Mouse (Mus musculus) embryonic stem cell, embryonic (primary cell): Measurements from ENCODE around the gene Golga4.

Experiments
- CTCF ChIA-PET, 4 experiments: fragments of 300-600 bp in 2 of 4; fragments of 350-600 bp in 2 of 4; sonication (Branson Sonifier 250); formaldehyde crosslinking; loops; one replicate each; lab custom pipeline; 2022; ENCODE audit warnings: inconsistent platforms in 2 of 4; lab: Charles Lee
- POLR2A ChIA-PET, 4 experiments: fragments of 300-600 bp in 2 of 4; fragments of 350-600 bp in 2 of 4; sonication (Branson Sonifier 250); formaldehyde crosslinking; loops; one replicate each; lab custom pipeline; 2022; ENCODE audit warnings: antibody characterized with exemption in 4 of 4, inconsistent platforms in 1 of 4; lab: Charles Lee

The Golga4 gene

DNA sequence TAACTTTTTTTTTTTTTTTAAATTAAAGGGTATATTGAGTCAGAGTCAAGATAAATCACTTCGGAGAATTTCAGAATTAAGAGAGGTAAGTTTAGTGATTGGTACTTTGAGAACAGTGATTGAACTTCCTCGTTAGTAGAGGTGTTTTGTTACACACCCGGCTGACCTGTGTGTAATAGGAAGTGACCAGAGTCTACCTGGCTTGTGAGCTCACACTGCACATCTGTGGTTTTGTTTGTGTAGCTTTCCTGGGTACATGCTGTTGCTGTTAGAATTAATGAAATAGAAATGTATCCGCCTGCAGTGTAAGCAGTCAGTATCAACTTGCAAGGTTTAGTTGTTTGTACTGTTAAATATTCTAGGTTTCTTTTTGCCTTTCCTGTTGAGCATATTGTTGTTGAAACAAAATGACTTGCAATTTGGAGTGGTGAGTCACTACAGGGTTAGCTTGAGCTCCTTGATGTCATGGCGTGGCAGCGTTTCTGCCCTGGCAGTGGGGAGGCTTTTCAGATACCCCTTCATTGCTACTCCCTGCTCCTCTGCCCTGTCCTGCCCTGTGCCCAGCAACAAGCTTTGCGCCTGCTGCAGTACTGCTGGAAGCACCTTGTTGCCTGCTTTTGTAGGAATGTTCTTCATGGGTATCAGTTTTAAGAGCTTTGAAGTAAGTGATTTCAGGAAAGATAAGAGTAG, 26.6 kb downstream of the Golga4 start:
- POLR2A ChIA-PET: interaction anchor here in 1 of 4 experiments (0.9 to 1.9 kb wide), 2 partner anchors 9 to 18 kb away, joined by 3 to 4 read pairs; no protein-coding TSS in a partner anchor

DNA sequence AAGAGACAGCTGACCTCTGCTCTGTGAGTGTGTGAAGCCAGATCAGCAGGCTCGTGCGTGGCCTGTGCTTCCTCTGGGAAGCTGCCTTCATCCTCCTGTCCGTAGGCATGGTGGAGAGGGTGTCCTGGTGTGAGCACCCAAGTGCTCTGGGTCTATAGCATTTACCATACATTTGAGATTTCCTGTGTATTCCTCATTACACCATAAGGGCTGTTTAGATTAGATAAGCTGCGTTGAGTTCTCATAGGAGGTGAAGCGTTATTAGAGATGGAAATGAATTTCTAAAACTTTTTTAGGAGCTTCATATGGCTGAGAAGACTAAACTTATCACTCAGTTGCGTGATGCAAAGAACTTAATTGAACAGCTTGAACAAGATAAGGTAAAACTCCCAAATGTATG, 30.9 kb downstream of the Golga4 start:
- POLR2A ChIA-PET: interaction anchor here in 2 of 4 experiments (0.5 to 5.3 kb wide), 21 partner anchors 10 to 546 kb away, joined by 3 to 32 read pairs (median 5); partner anchors contain the start of genes Eomes (in 1 of the 2) and Golga4 (in 1 of the 2)
- CTCF ChIA-PET: interaction anchor here in 3 of 4 experiments (0.9 to 1.5 kb wide), 6 partner anchors 13 to 497 kb away, joined by 3 to 4 read pairs (median 3); partner anchors contain the start of genes Azi2 (in 1 of the 3) and Golga4 (in 1 of the 3)

More for the DNA sequence above, 26.6 kb downstream of the Golga4 start:
- CTCF ChIA-PET: interaction anchor here in 3 of 4 experiments (0.5 to 0.9 kb wide), 3 partner anchors 14 to 178 kb away, joined by 3 read pairs; no protein-coding TSS in a partner anchor

DNA sequence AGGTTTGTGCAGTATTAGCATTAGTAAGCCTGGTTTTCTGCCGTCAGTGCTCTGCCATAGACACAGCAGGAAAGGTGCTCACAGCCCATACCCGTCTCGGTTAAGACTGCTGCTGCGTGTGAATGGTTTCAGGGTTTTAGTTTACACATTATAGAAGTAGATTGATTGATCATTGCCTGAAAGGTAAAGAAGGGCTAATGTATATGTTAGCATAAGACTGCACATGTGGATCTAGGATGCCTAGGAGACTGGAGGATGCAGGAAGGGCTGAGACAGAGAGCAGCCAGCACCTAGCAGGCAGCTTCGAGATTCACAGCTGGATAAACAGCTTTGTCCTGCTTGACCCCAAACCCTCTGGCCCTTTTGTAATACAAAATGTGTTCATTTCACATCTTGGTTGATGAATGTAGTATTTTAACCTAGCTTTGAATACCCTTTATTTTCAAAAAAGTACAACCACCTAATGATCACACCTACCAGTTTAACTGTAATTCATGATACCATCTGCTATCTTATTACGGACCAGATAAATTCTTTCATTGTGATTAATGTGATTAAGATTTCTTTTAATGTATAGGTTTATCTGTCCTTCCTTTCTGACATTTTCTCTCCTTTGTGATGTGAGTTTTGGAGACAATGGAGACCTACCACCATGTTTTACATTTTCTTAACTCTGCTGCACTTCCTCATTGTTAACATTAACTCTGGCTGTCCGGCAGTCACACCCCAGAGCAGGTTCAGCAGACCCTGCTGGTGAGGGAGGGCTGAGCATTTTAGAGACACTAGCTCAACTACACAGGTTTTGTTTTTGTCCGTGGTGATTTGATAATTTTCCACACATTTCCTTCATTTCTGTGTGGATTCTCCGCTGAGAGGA, 31.6 kb downstream of the Golga4 start:
- POLR2A ChIA-PET: interaction anchor here (0.6 to 5.3 kb wide), 31 partner anchors 8 to 546 kb away, joined by 3 to 32 read pairs (median 5); partner anchors contain the start of genes Golga4 (in 3 of the 4) and Eomes (in 1 of the 4)

DNA sequence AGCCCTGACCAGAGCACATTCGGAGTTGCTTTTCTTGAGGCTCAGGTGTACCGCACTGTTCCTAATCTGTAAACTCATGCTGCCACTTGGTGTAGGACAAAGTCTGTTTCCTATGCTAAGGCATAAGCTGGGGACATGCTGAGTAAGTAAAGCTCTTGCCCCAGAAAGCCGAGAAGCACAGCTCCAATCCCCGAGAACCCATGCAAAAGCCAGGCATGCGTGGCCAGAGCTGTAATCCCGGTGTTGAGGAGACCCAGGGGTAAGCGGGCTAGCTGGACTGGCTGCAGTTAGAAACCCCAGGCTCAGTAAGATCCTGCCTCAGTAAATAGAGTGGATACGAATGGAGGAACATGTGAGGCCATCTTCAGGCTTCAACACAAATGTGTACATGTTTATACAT, 35.8 kb downstream of the Golga4 start:
- ChIA-PET CTCF (interaction anchor here in 2 of 4 experiments (0.5 to 1.0 kb wide), 2 partner anchors 29 to 54 kb away, joined by 3 read pairs; no protein-coding TSS in a partner anchor), POLR2A (interaction anchor here in 1 of 4 experiments (0.6 kb wide), 1 partner anchor 743 kb away, joined by 4 read pairs; no protein-coding TSS in a partner anchor)

More for the DNA sequence above, 31.6 kb downstream of the Golga4 start:
- CTCF ChIA-PET: interaction anchor here in 3 of 4 experiments (0.9 to 1.5 kb wide), 7 partner anchors 13 to 498 kb away, joined by 3 to 4 read pairs (median 3); partner anchors contain the start of genes Azi2 (in 1 of the 3) and Golga4 (in 1 of the 3)

DNA sequence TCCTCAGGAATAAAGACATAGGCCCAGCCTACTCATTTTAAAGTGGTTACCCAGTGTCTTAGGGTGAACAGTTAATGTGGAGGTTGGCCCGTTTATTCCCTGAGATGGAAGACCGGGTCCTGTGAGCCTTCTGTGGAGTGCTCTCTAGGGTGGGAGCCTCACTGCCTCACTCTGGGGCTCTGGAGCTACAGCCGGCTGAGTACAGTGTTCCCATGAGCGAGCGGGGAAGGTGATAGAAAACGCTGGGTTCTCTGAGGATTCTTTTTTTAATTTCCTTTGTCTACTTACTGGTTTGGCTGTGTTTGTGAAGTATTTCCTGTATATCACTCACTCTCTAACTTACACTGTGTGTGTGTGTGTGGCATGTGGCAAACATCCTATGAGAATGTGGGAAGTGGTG, 39.1 kb downstream of the Golga4 start:
- ChIA-PET POLR2A (interaction anchor here in 2 of 4 experiments (1.4 to 1.5 kb wide), 3 partner anchors 10 to 34 kb away, joined by 3 to 4 read pairs (median 3); no protein-coding TSS in a partner anchor), CTCF (no interaction called here)

DNA sequence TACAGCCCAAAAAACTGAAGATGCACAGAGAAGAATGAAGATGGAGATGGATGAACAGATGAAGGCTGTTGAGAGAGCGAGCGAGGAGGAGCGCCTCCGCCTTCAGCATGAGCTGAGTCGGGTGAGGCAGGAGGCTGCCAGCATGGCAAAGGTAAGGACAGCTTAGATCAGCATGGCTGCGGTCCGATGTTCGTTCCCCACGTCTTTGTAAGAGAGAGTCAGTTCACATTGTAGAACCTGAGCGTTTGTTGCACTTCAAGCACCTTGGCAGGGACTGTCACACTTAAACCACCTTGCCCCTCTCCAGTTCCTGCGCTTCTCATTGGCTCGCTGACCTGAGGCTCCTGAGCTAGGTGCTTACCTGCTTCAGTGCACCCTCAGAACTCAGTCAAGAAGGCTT, 42.6 kb downstream of the Golga4 start:
- CTCF ChIA-PET: interaction anchor here in 1 of 4 experiments (0.8 kb wide), 1 partner anchor 28 kb away, joined by 3 read pairs; no protein-coding TSS in a partner anchor

DNA sequence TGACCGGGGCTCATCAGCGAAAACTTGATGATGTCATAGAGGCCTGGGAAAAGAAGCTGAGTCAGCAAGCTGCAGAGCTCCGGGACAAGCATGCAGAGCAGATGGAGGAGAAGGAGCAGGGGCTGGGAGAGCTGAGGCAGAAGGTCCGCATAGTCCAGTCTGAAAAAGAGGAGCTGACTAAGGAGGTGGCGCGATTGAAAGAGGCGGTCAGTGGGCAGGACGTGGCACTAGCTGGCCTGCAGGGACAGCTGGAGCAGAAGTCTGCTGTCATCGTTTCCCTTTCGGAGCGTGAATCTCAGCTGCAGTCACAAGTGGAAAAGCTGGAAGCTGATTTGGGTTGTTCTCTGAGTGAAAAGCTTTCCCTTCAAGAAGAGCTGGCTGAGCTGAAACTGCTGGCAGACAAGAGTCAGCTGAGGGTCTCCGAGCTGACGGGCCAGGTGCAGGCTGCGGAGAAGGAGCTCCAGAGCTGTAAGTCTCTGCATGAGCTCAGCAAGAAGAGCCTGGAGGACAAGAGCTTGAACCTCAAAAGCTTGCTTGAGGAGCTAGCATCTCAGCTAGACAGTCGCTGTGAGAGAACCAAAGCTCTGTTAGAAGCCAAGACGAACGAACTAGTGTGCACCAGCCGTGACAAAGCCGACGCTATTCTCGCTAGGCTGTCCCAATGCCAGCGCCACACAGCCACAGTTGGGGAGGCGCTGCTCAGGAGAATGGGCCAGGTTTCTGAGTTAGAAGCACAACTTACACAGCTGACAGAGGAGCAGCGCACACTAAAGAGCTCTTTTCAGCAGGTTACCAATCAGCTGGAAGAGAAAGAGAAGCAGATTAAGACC, 51.1 kb downstream of the Golga4 start:
- CTCF ChIA-PET: interaction anchor here in 3 of 4 experiments (0.6 to 1.7 kb wide), 8 partner anchors 14 to 364 kb away, joined by 3 to 4 read pairs (median 3); no protein-coding TSS in a partner anchor
- POLR2A ChIA-PET: interaction anchor here (0.6 to 3.3 kb wide), 14 partner anchors 8 to 168 kb away, joined by 3 to 23 read pairs (median 5); no protein-coding TSS in a partner anchor

More for the DNA sequence above, 42.6 kb downstream of the Golga4 start:
- POLR2A ChIA-PET: interaction anchor here in 2 of 4 experiments (0.7 to 3.9 kb wide), 6 partner anchors 11 to 142 kb away, joined by 4 to 14 read pairs (median 6); no protein-coding TSS in a partner anchor

DNA sequence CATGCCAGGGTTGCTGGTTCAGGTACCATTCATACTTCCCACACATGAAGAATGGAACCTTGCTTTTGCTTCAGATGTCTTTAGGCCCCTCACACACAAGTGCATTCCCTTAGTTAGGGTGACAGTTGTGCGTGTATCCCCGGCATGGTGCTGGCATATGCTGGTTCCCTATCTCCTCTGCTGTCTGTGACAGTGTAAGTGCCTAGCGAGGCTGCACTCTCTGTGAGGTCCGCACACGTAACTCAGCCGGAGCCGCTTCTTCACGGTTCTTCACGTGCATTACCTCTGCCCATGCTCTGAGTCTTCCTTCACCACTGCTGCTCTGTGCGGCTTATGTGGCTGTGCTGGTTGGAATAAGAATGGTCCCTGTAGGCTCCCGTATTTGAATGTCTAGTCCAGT, 57.3 kb downstream of the Golga4 start:
- POLR2A ChIA-PET: interaction anchor here in 2 of 4 experiments (0.5 to 1.0 kb wide), 3 partner anchors 14 to 509 kb away, joined by 3 to 4 read pairs (median 3); no protein-coding TSS in a partner anchor
- CTCF ChIA-PET: no interaction called here

DNA sequence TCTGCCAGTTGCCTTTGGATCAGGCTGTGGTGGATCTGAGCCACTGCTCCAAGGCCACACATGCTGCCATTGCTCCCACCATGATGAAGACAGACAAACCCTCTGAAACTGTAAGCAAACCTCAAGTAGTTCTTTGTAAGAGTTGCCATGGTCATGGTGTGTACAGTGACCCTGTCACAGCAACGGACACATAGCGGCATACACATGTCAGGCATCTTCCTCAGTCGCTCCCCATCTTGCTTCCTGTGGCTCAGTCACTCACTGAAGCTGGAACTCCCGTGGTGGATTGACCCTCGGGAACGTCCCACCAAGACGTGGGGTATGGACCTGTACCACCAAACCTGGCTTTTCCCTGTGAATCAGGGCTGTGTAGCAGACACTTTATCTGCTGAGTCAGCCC, 57.8 kb downstream of the Golga4 start:
- POLR2A ChIA-PET: interaction anchor here in 3 of 4 experiments (1.0 to 1.2 kb wide), 3 partner anchors 8 to 27 kb away, joined by 3 to 4 read pairs (median 3); no protein-coding TSS in a partner anchor
- CTCF ChIA-PET: no interaction called here

DNA sequence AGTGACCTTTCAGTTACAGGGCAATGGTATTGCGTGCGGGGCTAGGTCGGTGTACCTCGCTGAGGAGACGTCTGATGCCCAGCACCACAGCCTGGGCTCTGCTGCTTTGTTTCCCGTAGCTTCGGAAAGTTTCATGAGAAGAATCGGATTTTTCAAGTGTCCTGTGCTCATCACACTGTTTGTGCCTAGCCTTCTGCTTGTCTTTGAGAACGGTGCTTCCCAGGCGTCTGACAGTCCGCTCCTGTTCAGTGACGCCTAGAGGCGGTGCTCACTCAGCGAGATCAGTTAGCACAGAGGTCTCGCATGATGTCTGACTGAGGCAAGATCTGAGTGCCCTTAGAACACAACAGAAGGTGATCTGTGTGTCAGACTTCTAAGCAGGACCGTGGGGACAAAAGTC, 58.6 kb downstream of the Golga4 start:
- ChIA-PET CTCF (no interaction called here), POLR2A (interaction anchor here in 3 of 4 experiments (1.0 to 2.4 kb wide), 4 partner anchors 9 to 27 kb away, joined by 3 to 6 read pairs (median 4); no protein-coding TSS in a partner anchor)

DNA sequence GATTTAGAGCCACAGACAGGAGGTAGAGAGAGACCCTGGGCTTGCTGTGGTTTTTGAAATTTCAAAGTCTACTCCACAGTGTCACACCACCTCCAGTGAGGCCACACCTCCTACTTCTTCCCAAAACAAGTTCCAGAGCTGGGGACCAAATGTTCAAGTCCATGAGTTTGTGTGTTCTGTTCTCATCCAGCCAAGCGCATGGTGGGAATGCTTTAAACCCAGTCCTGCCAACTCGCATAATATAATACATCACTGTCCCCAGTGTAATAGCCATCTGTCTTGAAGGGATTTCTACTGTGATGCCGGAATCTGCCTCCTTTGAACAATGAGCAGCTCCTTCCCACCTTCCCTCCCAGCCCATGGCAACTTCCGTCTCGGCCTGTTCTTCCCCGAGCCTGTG, 63.3 kb downstream of the Golga4 start:
- POLR2A ChIA-PET: no interaction called here
- CTCF ChIA-PET: no interaction called here

DNA sequence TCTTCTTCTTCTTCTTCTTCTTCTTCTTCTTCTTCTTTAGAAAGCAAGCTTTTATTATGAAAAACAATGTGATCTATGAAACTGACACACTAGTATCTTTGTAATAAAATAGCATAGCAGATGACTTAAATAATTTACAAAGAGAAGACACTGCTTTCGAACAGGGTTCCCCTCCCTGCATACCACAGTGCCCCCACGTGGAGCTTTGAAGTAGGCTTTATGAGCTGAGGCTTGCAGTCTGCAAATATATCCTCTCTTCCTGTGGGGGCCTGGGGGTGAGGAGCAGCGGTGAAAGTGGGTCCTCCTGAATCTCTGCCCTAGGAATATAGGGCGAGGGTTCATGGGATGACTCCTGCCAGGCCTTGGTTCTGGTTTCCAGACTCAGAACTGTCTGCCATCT, 64.8 kb downstream of the Golga4 start:
- ChIA-PET CTCF (interaction anchor here in 3 of 4 experiments (0.5 to 0.9 kb wide), 6 partner anchors 13 to 310 kb away, joined by 3 to 4 read pairs (median 3); partner anchors contain the start of gene Golga4 (in 1 of the 3)), POLR2A (interaction anchor here in 2 of 4 experiments (1.1 to 1.5 kb wide), 2 partner anchors 33 to 82 kb away, joined by 3 read pairs; no protein-coding TSS in a partner anchor)

DNA sequence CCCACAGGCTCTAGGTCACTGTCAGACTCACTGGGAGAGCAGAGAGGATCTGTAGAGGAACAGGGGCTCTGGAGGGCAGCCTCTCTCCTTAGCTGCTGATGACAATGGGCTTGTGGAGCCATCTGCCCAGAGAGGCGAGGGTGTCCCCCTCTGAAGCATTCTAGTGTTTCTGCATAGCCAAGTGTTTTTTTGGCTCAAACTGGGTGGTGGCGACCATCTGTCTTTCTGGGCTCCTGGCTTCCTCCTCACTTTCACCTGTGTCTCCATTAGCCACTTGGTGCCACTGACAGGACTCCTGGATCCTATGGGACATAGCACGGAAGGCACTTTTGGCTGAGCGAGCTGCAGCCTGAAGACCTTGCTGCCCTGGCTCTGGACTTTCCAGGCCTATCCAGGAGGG, 65.6 kb downstream of the Golga4 start:
- POLR2A ChIA-PET: interaction anchor here in 2 of 4 experiments (1.1 to 1.5 kb wide), 2 partner anchors 34 to 83 kb away, joined by 3 read pairs; no protein-coding TSS in a partner anchor
- CTCF ChIA-PET: interaction anchor here in 1 of 4 experiments (0.9 kb wide), 1 partner anchor 30 kb away, joined by 3 read pairs; no protein-coding TSS in a partner anchor

DNA sequence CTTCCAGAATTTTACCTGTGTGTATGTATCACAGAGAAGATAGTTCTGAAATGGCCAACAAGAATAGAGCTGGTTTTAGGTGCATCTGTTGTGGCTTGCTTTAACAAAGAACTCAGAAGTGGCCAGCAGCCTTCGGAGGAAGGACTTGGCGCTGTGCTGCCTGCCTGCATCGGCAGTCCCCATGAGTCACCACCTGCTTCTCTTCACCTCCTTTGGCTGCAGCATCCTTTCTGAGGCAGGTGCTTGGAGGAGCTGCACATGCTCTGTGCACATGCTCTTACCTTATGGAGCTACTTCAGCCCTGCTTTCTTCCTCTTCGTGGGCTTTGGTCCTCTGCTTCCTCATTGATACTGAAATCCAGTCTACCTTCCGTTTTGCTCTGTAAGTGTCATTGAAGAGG, 68.8 kb downstream of the Golga4 start:
- POLR2A ChIA-PET: interaction anchor here in 2 of 4 experiments (1.2 to 2.4 kb wide), 4 partner anchors 9 to 18 kb away, joined by 3 to 8 read pairs (median 6); no protein-coding TSS in a partner anchor

DNA sequence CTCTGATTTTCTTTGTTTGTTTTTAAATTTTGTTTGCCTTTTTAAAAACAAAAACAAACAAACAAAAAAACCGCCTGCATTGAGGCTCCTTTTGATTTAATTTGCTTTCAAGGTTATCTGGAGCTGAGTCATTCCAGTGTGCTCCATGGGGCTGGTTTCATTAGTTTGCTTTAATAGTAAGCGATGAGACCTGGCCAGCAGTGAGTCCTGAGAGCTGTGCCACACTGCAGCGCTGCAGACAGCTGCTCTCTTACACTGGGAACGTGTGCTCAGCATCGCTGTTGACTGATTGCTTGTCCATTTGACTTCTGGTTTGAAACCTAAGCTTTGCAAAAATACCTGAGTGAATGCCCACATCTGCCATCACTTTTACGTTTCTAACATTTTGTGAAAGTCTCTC, 74.3 kb downstream of the Golga4 start:
- CTCF ChIA-PET: interaction anchor here in 2 of 4 experiments (0.6 to 1.1 kb wide), 3 partner anchors 24 to 861 kb away, joined by 3 read pairs; no protein-coding TSS in a partner anchor

More for the DNA sequence above, 68.8 kb downstream of the Golga4 start:
- CTCF ChIA-PET: no interaction called here

DNA sequence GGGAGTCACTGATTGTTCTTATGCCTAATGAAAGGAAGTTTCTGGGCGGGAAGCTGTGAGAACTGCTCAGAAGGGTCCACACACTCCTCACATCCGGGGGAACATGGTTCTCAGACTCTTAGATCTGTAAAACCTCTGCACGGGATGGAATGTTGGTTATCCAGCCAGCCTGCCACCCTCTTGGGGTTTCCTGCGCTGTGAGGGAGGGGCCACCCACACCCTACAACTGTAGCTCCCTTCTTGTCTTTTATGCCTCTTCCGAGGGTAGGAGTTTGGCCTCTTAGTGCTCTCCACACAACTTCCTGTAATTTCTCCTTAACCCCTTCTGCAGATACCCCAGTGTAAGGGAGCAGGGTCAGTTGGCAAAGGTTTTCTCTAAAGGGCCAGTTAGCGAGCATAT, 76.7 kb downstream of the Golga4 start:
- ChIA-PET CTCF (interaction anchor here in 3 of 4 experiments (0.6 to 1.6 kb wide), 4 partner anchors 19 to 802 kb away, joined by 3 to 4 read pairs (median 4); no protein-coding TSS in a partner anchor), POLR2A (interaction anchor here in 2 of 4 experiments (0.6 to 1.1 kb wide), 2 partner anchors 10 to 356 kb away, joined by 3 read pairs; no protein-coding TSS in a partner anchor)

More for the DNA sequence above, 74.3 kb downstream of the Golga4 start:
- POLR2A ChIA-PET: interaction anchor here in 2 of 4 experiments (0.6 to 1.2 kb wide), 3 partner anchors 15 to 858 kb away, joined by 3 to 4 read pairs (median 3); no protein-coding TSS in a partner anchor
